Mouse (Mus musculus): ENCODE results near the gene Gm11733.

GRCm38 (mm10) chr11:117525606-117526349 lies 41.6 kb downstream of the Gm11733 start:
- TF ChIP-seq CTCF (IDR thresholded peaks at IDR 0.05; ENCODE audit: control insufficient read depth, insufficient read depth, insufficient read length): no peak
- TF ChIP-seq CEBPB (IDR thresholded peaks at IDR 0.05; ENCODE audit: low read depth): no peak
- TF ChIP-seq MAX (IDR thresholded peaks at IDR 0.05): no peak
